In the genomic region with DNA sequence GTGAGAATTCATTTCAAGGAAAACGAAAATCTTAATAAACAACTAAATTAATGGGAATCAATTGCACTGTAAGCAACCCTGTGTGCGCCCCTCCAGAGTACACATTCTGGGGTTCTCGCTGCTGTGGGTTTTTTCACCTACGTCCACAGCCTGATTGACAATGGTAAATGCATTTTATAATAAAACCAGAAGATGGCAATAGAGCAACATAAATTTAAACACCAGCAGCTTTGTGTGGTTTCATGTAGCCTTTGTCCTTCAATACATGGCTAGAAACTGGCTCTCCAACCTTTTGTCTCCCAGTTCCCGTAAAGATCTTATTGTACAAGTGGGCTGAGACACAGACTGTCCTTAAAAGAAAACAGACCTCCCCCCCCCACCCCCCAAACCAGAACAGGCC, we compare ENCODE assay signal across 8 mouse cellular contexts. TPM values are rescaled to one million over a fixed set of nuclear protein-coding genes. Genes with fewer than 3 reads are reported as not detected.
DNase-seq lines count a peak whose midpoint lies in the region; ATAC-seq lines count a peak whose summit lies in the region.

No protein-coding gene starts in this region.

- H3K27ac ChIP-seq in heart, embryonic 15.5 days = peak overlapping the region; percentile 57; the same call in 1 of the 2 replicates
- no peak overlapping the region for H3K27ac ChIP-seq in limb, embryonic 12.5 days

- no peaks in the 10 kb centered on the region for H3K36me3 ChIP-seq in heart, embryonic 15.5 days
- H3K36me3 ChIP-seq in limb, embryonic 12.5 days = no peaks in the 10 kb centered on the region

- H3K4me2 ChIP-seq in heart, embryonic 15.5 days = peak overlapping the region; percentile 57
- H3K4me2 ChIP-seq in limb, embryonic 12.5 days = peak overlapping the region; percentile 32

- peak; percentile 25 for DNase-seq in left cerebral cortex, adult 11 months (ENCODE audit: low spot score)
- DNase-seq in left cerebral cortex, adult 18-20 months (ENCODE audit: low spot score in 2 of 2) = no peak
- peak; percentile 67 for DNase-seq in brain, adult 2 months (ENCODE audit: low read depth, low spot score)
- peak; percentile 71 for DNase-seq in naive thymus-derived CD4-positive, alpha-beta T cell, adult 2 months (ENCODE audit: low read depth)
- DNase-seq in urinary bladder, adult 18-20 months (ENCODE audit: low spot score in 2 of 2) = no peak
- no peak for DNase-seq in adrenal gland, adult 8-10 months

- no peaks in the 10 kb centered on the region for H3K27me3 ChIP-seq in heart, embryonic 15.5 days
- no peaks in the 10 kb centered on the region for H3K27me3 ChIP-seq in limb, embryonic 12.5 days

- H3K4me3 ChIP-seq in heart, embryonic 15.5 days = peak overlapping the region; percentile 30
- H3K4me3 ChIP-seq in limb, embryonic 12.5 days (replicated peaks) = no peak overlapping the region

- 23% methylated on average over 5 of the region's 5 CpGs for WGBS in heart, embryonic 15.5 days
- WGBS in limb, embryonic 12.5 days = 39% methylated on average over 5 of the region's 5 CpGs

- peaks cover 13% of the 10 kb centered on the region for H3K4me1 ChIP-seq in heart, embryonic 15.5 days (replicated peaks)
- H3K4me1 ChIP-seq in limb, embryonic 12.5 days (replicated peaks) = peaks cover 19% of the 10 kb centered on the region

- ATAC-seq in heart, embryonic 15.5 days (replicated peaks; ENCODE audit: insufficient number of reproducible peaks, insufficient read depth, low FRiP score, low read depth) = peak; percentile 78
- peak; percentile 85 for ATAC-seq in limb, embryonic 12.5 days (ENCODE audit: insufficient number of reproducible peaks, insufficient read depth, low FRiP score, low TSS enrichment, low read depth)

- peak overlapping the region; percentile 38; the same call in 1 of the 2 replicates for H3K9ac ChIP-seq in heart, embryonic 15.5 days
- no peak overlapping the region for H3K9ac ChIP-seq in limb, embryonic 12.5 days (replicated peaks)

- H3K9me3 ChIP-seq in heart, embryonic 15.5 days (replicated peaks) = no peaks in the 10 kb centered on the region
- H3K9me3 ChIP-seq in limb, embryonic 12.5 days = no peaks in the 10 kb centered on the region

RNA-seq across cellular contexts. Expression of a gene that starts 33.0 kb away (rescaled TPM):
- 10 to 100 TPM; 29.9 to 31.4 TPM for total RNA-seq in left cerebral cortex, adult 18-20 months (2021)
- polyA plus RNA-seq in heart, embryonic 15.5 days (2015; fragmentation: Nextera tagmentation; extraction: Ambion mirVana) = 631 and 795 TPM in 2 replicates
- polyA plus RNA-seq in limb, embryonic 12.5 days (2016; fragmentation: Nextera tagmentation; extraction: Ambion mirVana) = 66.1 and 67.8 TPM in 2 replicates
- 100 to 1,000 TPM; 240 to 411 (median 326) TPM for total RNA-seq in adrenal gland, adult 8-10 months (2022)

RNA-seq across cellular contexts. Expression of a gene that starts 49.1 kb away (rescaled TPM):
- under 1 TPM; 0.63 to 0.89 TPM for total RNA-seq in left cerebral cortex, adult 18-20 months (2021)
- polyA plus RNA-seq in heart, embryonic 15.5 days (2015; fragmentation: Nextera tagmentation; extraction: Ambion mirVana) = 390 and 404 TPM in 2 replicates
- polyA plus RNA-seq in limb, embryonic 12.5 days (2016; fragmentation: Nextera tagmentation; extraction: Ambion mirVana) = 170 and 171 TPM in 2 replicates
- total RNA-seq in adrenal gland, adult 8-10 months (2022) = 10 to 100 TPM in 2 of 4 experiments, 1 to 10 TPM in 2; 4.7 to 20.3 (median 10.3) TPM

Comparison
In these comparisons a context has a peak if more than half of its experiments do, and no peak if none do; other contexts are left out.
1. DNase-seq: peak in left cerebral cortex, adult 11 months (single experiment), brain, adult 2 months (single experiment) and naive thymus-derived CD4-positive, alpha-beta T cell, adult 2 months (single experiment); none in left cerebral cortex, adult 18-20 months (0 of 2), urinary bladder, adult 18-20 months (0 of 2) and adrenal gland, adult 8-10 months (single experiment).
2. RNA of a gene that starts 33.0 kb away (total RNA-seq): 240 to 411 TPM in adrenal gland, adult 8-10 months; 29.9 to 31.4 TPM in left cerebral cortex, adult 18-20 months; every median in the first group is over 4 times any median in the second.